Mouse (Mus musculus): Measurements from ENCODE around the gene Rnf213. TPM values are rescaled to one million over a fixed set of nuclear protein-coding genes. Genes with fewer than 3 reads are reported as not detected.
"Not testable (repeated sequence)": the region's sequence is repeated elsewhere in the genome, so short reads cannot be mapped to it uniquely, and the experiment has no call there.

Rnf213 gene
- polyA plus RNA-seq, 1 experiment, result 52.5 TPM

DNA sequence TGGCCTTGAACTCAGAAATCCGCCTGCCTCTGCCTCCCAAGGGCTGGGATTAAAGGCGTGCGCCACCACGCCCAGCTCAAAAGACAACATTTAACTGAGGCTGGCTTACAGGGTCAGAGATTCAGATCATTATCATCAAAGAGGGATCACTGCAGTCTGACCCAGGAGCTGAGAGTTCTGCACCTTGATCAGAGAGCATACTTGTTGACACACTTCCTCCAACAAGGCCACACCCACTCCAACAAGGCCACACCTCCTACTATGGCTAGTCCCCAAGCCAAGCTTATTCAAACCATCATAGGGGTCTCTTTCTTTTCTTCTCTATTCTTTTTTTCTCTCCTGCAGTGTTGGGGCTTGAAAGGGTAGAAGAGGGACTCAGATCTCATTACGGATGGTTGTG lies 6.6 kb upstream of the Rnf213 start:
- WGBS, result 84% methylated on average over 5 of the region's 5 CpGs
- Histone ChIP-seq H3K36me3 (ENCODE audit: control insufficient read depth, insufficient read depth, low read length) (no peaks in the 10 kb centered on the region), H3K27me3 (ENCODE audit: control insufficient read depth, insufficient read depth, low read length) (no peaks in the 10 kb centered on the region; the same call in 1 of the 2 replicates), H3K27ac (ENCODE audit: control insufficient read depth, insufficient read depth, low read length) (no peak overlapping the region), H3K4me1 (replicated peaks; ENCODE audit: control insufficient read depth, insufficient read depth, low read length) (peaks cover 34% of the 10 kb centered on the region), H3K4me3 (ENCODE audit: control insufficient read depth, insufficient read depth, low read length) (no peak overlapping the region)
- peak; percentile 29 for DNase-seq
- no peak for TF ChIP-seq CTCF (IDR thresholded peaks at IDR 0.05; ENCODE audit: borderline replicate concordance, control insufficient read depth, extremely low read depth, insufficient read depth, low read length, poor library complexity)
- TF ChIP-seq POLR2A (IDR thresholded peaks at IDR 0.05; ENCODE audit: control insufficient read depth, extremely low read depth, insufficient read depth, low read length, poor library complexity), result no peak

DNA sequence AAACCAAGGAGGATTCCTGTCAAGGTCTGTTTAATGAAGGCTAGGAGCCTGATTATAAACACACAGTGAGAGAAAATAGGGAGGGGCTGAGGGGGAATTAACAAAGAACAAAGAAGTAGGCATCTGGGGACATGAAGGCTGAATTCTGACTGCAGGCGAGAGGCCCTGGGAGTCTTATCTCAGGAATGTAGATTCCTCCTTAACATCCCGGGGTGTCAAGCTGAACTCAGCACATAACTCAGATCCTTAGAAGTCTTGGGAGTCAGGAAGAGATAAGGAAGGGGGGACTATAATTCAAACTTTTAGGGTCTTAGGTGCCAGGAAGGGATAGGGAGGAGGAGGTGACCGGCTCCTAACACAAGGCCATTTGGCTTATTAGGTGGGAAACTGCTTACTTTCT lies 5.6 kb upstream of the Rnf213 start:
- H3K27ac ChIP-seq (ENCODE audit: control insufficient read depth, insufficient read depth, low read length); H3K4me3 ChIP-seq (ENCODE audit: control insufficient read depth, insufficient read depth, low read length); H3K27me3 ChIP-seq (ENCODE audit: control insufficient read depth, insufficient read depth, low read length); H3K36me3 ChIP-seq (ENCODE audit: control insufficient read depth, insufficient read depth, low read length); DNase-seq: not testable (repeated sequence)
- peaks cover 36% of the 10 kb centered on the region for H3K4me1 ChIP-seq (replicated peaks; ENCODE audit: control insufficient read depth, insufficient read depth, low read length)
- 84% methylated on average over 3 of the region's 3 CpGs for WGBS

DNA sequence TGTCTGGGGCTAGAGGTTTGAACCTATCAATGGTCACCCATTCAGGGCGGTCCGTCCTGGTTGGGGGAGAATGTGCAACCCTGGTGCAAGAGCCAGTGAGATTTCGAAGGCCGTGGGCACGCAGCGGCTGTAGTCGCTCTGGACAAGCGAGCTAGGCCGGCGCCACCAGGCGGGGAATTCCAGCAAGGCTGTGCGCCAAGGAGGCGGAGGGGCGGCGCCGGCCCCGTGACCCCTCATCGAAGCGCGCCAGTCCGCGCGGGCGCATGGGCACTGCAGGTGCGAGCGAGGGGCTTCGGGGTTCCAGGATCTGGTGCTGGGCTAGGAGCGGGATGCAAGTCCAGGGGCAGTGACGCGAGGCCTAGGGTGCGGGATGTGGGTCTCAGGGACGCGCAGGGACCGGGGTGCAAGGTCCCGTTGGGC lies 3.0 kb upstream of the Rnf213 start:
- 3% methylated on average over 35 of the region's 35 CpGs for WGBS

DNA sequence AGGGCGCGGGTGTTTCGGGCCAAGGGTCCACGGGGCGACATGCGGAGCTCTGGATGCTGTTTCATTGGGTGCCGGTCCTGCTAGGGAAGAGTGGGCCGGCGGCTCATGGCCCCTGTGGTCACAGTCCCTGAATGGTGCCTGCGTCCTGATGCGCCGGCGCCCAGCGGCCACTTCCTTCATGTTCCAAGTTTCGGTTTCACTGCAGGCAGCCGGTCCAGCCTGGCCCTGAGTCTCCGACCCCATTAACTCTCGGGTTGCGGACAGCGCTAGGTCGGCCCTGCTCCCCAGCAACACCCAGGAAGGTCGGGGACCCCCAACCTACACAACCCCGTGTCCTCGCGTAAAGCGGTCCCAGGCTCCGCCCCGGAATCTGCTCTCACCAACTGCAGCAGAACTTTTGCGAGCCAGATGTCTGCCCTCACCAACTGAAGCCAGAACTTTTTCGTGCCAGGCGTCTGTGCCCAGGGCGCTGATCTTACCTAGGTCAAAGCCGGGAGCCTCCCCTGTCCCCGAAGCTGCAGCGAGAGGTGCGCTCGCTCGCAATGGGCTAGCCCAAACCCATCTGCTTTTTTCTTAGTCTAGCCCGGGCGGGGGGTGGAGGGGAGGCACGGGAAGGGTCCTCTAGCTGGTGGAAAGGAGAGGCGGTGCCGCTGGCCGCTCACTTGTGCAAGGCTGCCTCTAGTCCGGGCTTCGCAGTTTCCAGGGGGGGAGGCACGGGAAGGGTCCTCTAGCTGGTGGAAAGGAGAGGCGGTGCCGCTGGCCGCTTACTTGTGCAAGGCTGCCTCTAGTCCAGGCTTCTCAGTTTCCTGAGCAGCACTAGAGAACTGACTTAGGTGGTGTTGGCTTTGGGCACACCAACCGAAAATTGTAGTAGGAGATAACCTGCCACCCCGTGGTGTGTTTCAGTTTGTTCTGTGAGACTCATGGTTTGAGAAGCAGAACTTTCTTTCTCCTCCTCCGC lies 2.3 kb upstream of the Rnf213 start:
- Histone ChIP-seq H3K27me3 (ENCODE audit: control insufficient read depth, insufficient read depth, low read length) (no peaks in the 10 kb centered on the region; the same call in 1 of the 2 replicates), H3K27ac (ENCODE audit: control insufficient read depth, insufficient read depth, low read length) (peak overlapping the region; percentile 55), H3K4me1 (replicated peaks; ENCODE audit: control insufficient read depth, insufficient read depth, low read length) (peaks cover 49% of the 10 kb centered on the region), H3K4me3 (ENCODE audit: control insufficient read depth, insufficient read depth, low read length) (peak overlapping the region; percentile 82), H3K36me3 (ENCODE audit: control insufficient read depth, insufficient read depth, low read length) (no peaks in the 10 kb centered on the region)
- no peak for TF ChIP-seq CTCF (IDR thresholded peaks at IDR 0.05; ENCODE audit: borderline replicate concordance, control insufficient read depth, extremely low read depth, insufficient read depth, low read length, poor library complexity)
- TF ChIP-seq POLR2A (IDR thresholded peaks at IDR 0.05; ENCODE audit: control insufficient read depth, extremely low read depth, insufficient read depth, low read length, poor library complexity), result peak; percentile 61; the same call in 1 of the 2 replicates
- DNase-seq, result peak; percentile 79
- WGBS, result 1% methylated on average over 53 of the region's 53 CpGs

More for the DNA sequence above, 3.0 kb upstream of the Rnf213 start:
- no peaks in the 10 kb centered on the region for H3K36me3 ChIP-seq (ENCODE audit: control insufficient read depth, insufficient read depth, low read length)
- peak overlapping the region; percentile 55; the same call in 1 of the 2 replicates for H3K27ac ChIP-seq (ENCODE audit: control insufficient read depth, insufficient read depth, low read length)
- TF ChIP-seq CTCF (IDR thresholded peaks at IDR 0.05; ENCODE audit: borderline replicate concordance, control insufficient read depth, extremely low read depth, insufficient read depth, low read length, poor library complexity) (no peak; the same call in 1 of the 2 replicates), POLR2A (IDR thresholded peaks at IDR 0.05; ENCODE audit: control insufficient read depth, extremely low read depth, insufficient read depth, low read length, poor library complexity) (no peak)
- peak; percentile 50 for DNase-seq
- H3K4me1 ChIP-seq (replicated peaks; ENCODE audit: control insufficient read depth, insufficient read depth, low read length), result peaks cover 46% of the 10 kb centered on the region
- H3K4me3 ChIP-seq (ENCODE audit: control insufficient read depth, insufficient read depth, low read length), result peak overlapping the region; percentile 82
- H3K27me3 ChIP-seq (ENCODE audit: control insufficient read depth, insufficient read depth, low read length), result no peaks in the 10 kb centered on the region; the same call in 1 of the 2 replicates

DNA sequence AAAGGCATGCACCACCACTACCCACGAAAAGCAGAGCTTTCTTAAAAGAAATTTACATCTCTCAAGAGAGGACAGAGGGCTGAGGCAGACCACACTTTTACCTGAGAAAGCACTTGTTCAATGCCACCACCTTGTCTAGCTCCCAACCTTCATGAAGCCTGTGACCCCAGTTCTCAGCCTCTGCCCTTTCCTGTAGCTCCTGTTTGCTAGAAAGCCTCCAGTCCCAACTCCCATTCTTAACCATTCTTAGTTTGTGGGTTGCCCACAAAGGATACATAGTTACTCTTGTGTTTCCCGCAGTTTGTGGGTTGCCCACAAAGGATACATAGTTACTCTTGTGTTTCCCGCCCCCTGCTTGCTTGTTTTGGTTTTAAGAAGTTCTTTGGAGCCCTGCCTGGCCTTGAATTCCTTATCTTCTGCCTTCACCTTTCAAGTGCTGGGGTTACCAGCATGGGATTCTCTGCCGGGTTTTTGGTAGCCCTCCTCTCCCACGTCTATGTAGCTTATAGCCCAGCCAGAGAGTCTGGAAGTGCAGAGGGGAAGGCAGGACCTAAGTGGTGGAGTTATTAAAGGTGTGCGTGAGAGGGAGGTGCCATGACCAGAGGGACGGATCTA lies 1.4 kb upstream of the Rnf213 start:
- no peaks in the 10 kb centered on the region for H3K36me3 ChIP-seq (ENCODE audit: control insufficient read depth, insufficient read depth, low read length)
- H3K4me3 ChIP-seq (ENCODE audit: control insufficient read depth, insufficient read depth, low read length), result peak overlapping the region; percentile 82
- peaks cover 53% of the 10 kb centered on the region for H3K4me1 ChIP-seq (replicated peaks; ENCODE audit: control insufficient read depth, insufficient read depth, low read length)
- TF ChIP-seq POLR2A (IDR thresholded peaks at IDR 0.05; ENCODE audit: control insufficient read depth, extremely low read depth, insufficient read depth, low read length, poor library complexity) (no peak), CTCF (IDR thresholded peaks at IDR 0.05; ENCODE audit: borderline replicate concordance, control insufficient read depth, extremely low read depth, insufficient read depth, low read length, poor library complexity) (no peak)
- 6% methylated on average over 7 of the region's 7 CpGs for WGBS
- peak; percentile 24 for DNase-seq
- peak overlapping the region; percentile 76 for H3K27ac ChIP-seq (ENCODE audit: control insufficient read depth, insufficient read depth, low read length)
- no peaks in the 10 kb centered on the region; the same call in 1 of the 2 replicates for H3K27me3 ChIP-seq (ENCODE audit: control insufficient read depth, insufficient read depth, low read length)

DNA sequence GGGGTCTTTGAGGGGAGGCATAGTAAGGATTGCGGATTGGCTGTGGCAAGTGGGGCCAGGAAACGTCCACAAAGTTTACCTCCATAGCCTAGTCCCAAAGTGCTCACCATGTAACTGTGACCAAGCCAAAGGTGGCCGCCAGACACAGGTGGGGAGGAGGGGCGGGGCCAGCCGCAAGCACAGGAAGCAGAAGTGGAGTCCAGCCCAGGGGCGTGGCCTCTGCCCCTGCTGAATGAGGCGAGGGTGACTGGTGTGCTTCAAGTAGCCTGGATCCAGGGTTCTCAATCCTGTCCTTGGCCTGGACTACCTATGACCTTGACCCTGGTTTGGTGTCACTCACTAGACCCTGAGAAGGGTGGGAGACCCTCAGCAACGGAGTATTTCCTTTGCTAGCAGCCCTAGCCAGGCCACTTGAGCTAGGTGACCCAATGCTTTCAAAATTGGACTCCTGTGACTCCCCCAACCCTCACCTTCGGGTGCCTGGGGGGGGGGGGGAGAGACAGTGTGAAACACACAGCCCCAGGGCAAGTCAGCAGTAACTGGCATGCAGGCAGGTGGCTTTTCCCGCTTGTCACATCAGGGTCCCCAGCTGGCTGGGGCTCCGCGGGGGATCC lies 792 bp upstream of the Rnf213 start:
- peak overlapping the region; percentile 76 for H3K27ac ChIP-seq (ENCODE audit: control insufficient read depth, insufficient read depth, low read length)
- H3K27me3 ChIP-seq (ENCODE audit: control insufficient read depth, insufficient read depth, low read length), result no peaks in the 10 kb centered on the region; the same call in 1 of the 2 replicates
- TF ChIP-seq CTCF (IDR thresholded peaks at IDR 0.05; ENCODE audit: borderline replicate concordance, control insufficient read depth, extremely low read depth, insufficient read depth, low read length, poor library complexity), result no peak
- no peak for TF ChIP-seq POLR2A (IDR thresholded peaks at IDR 0.05; ENCODE audit: control insufficient read depth, extremely low read depth, insufficient read depth, low read length, poor library complexity)
- 3% methylated on average over 12 of the region's 12 CpGs for WGBS
- H3K36me3 ChIP-seq (ENCODE audit: control insufficient read depth, insufficient read depth, low read length), result no peaks in the 10 kb centered on the region
- 0 out of 2 replicates have a peak overlapping the region, but pooled peaks have one; percentile 3 for H3K4me3 ChIP-seq (ENCODE audit: control insufficient read depth, insufficient read depth, low read length)
- peaks cover 53% of the 10 kb centered on the region for H3K4me1 ChIP-seq (replicated peaks; ENCODE audit: control insufficient read depth, insufficient read depth, low read length)
- DNase-seq, result peak; percentile 81

Data from thymus, adult 2 months (tissue).